8 mouse cellular contexts compared by ENCODE assay signal in the genomic region with DNA sequence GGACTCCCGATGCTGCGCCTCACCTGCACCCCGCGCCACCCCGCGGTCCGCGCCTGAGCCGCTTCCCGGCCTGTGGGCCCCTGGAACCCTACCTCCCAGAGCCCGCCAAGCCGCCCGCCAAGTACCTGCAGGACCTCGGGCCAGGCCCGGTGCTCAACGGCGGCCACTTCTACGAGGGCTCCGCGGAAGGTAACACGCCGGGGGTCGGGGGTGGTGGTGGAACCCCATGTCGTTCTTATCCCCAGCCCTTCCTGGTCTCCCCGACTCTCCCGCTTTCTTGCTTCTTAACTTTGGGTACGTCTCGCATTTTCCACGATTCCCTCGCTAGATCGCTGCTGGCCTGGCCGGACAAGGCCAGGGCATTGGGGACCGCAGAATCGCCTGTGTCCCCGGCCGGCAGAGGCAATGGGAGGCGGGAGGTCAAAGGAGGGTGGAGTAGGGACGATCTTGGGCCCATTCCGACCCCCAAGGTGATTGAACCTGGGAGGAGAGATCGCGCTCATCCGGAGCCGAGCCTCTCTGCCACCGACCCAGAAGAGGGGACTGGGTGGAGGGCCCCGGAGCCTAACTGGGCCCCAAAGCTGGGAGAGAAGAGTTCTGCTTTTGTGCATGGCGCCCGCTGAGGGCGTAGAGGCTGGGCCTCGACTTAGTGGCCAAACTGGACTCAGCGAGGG. TPM values are rescaled to one million over a fixed set of nuclear protein-coding genes. Genes with fewer than 3 reads are reported as not detected.
DNase-seq lines count a peak whose midpoint lies in the region; ATAC-seq lines count a peak whose summit lies in the region.

No protein-coding gene starts in this region.

- H3K9me3 ChIP-seq in hindbrain, embryonic 11.5 days (ENCODE audit: control insufficient read depth, low read length): no peaks in the 10 kb centered on the region
- H3K9me3 ChIP-seq in midbrain, embryonic 12.5 days: no peaks in the 10 kb centered on the region

- 1% methylated on average over 48 of the region's 50 CpGs for whole genome bisulfite sequencing in hindbrain, embryonic 11.5 days
- under 1% methylated on average over 50 of the region's 50 CpGs for WGBS in midbrain, embryonic 12.5 days

- peaks cover 74% of the 10 kb centered on the region for H3K27me3 ChIP-seq in hindbrain, embryonic 11.5 days (ENCODE audit: control insufficient read depth, insufficient read depth, low read length)
- H3K27me3 ChIP-seq in midbrain, embryonic 12.5 days: peaks cover 88% of the 10 kb centered on the region

- ATAC-seq in common myeloid progenitor, adult 5-6 weeks (replicated peaks; ENCODE audit: low read depth, poor library complexity, severe bottlenecking): peak; percentile 27
- peak; percentile 45 for ATAC-seq in hindbrain, embryonic 11.5 days (ENCODE audit: low FRiP score)
- peak; percentile 25 for ATAC-seq in midbrain, embryonic 12.5 days (ENCODE audit: low FRiP score, low read depth)

- H3K4me2 ChIP-seq in hindbrain, embryonic 11.5 days (replicated peaks; ENCODE audit: low read depth, low read length): peak overlapping the region; percentile 60
- peak overlapping the region; percentile 71 for H3K4me2 ChIP-seq in midbrain, embryonic 12.5 days (replicated peaks)

- no peaks in the 10 kb centered on the region for H3K36me3 ChIP-seq in hindbrain, embryonic 11.5 days (ENCODE audit: control insufficient read depth, insufficient read depth, low read length)
- H3K36me3 ChIP-seq in midbrain, embryonic 12.5 days: no peaks in the 10 kb centered on the region

- H3K27ac ChIP-seq in hindbrain, embryonic 11.5 days (ENCODE audit: low read depth, low read length): no peak overlapping the region
- H3K27ac ChIP-seq in midbrain, embryonic 12.5 days (replicated peaks): no peak overlapping the region

- peak overlapping the region; percentile 28; the same call in 1 of the 2 replicates for H3K9ac ChIP-seq in hindbrain, embryonic 11.5 days (ENCODE audit: low read depth, low read length)
- H3K9ac ChIP-seq in midbrain, embryonic 12.5 days (replicated peaks): peak overlapping the region; percentile 50

- peaks cover 7% of the 10 kb centered on the region for H3K4me1 ChIP-seq in hindbrain, embryonic 11.5 days (replicated peaks; ENCODE audit: control insufficient read depth, insufficient read depth, low read length)
- peaks cover 21% of the 10 kb centered on the region for H3K4me1 ChIP-seq in midbrain, embryonic 12.5 days

- peak; percentile 88 for DNase-seq in heart, adult 11 months
- no peak for DNase-seq in heart, adult 9 months (ENCODE audit: low spot score in 2 of 2)
- DNase-seq in hindbrain, embryonic 11.5 days (ENCODE audit: low spot score): peak; percentile 71
- DNase-seq in layer of hippocampus, postnatal 25 days (ENCODE audit: extremely low spot score in 1 of 2, low spot score in 1 of 2): no peak
- DNase-seq in T-cell, adult 2 months (ENCODE audit: low spot score): no peak
- DNase-seq in ovary, postnatal 14 days (ENCODE audit: low spot score): no peak

- peak overlapping the region; percentile 34 for H3K4me3 ChIP-seq in hindbrain, embryonic 11.5 days (ENCODE audit: low read depth, low read length)
- peak overlapping the region; percentile 46 for H3K4me3 ChIP-seq in midbrain, embryonic 12.5 days

RNA-seq across cellular contexts. Expression of a gene that starts 0.6 kb away (rescaled TPM):
- not detected in 2 replicates for total RNA-seq in common myeloid progenitor, adult 5-6 weeks (2017)
- polyA plus RNA-seq in hindbrain, embryonic 11.5 days (2014; fragmentation: Nextera tagmentation; extraction: Ambion mirVana): 0.73 and 1.5 TPM in 2 replicates
- polyA plus RNA-seq in midbrain, embryonic 12.5 days (2016; fragmentation: Nextera tagmentation; extraction: Ambion mirVana): 3.3 and 4.5 TPM in 2 replicates
- total RNA-seq in layer of hippocampus, postnatal 25 days (2021): under 1 TPM; 0.33 to 0.47 TPM

RNA-seq across cellular contexts. Expression of a gene that starts 35.7 kb away (rescaled TPM):
- not detected in 2 replicates for total RNA-seq in common myeloid progenitor, adult 5-6 weeks (2017)
- not detected in 2 replicates for polyA plus RNA-seq in hindbrain, embryonic 11.5 days (2014; fragmentation: Nextera tagmentation; extraction: Ambion mirVana)
- polyA plus RNA-seq in midbrain, embryonic 12.5 days (2016; fragmentation: Nextera tagmentation; extraction: Ambion mirVana): not detected in 2 replicates
- total RNA-seq in layer of hippocampus, postnatal 25 days (2021): not detected

RNA-seq across cellular contexts. Expression of a gene that starts 36.1 kb away (rescaled TPM):
- 17.2 and 21.6 TPM in 2 replicates for total RNA-seq in common myeloid progenitor, adult 5-6 weeks (2017)
- polyA plus RNA-seq in hindbrain, embryonic 11.5 days (2014; fragmentation: Nextera tagmentation; extraction: Ambion mirVana): 85.1 and 100 TPM in 2 replicates
- polyA plus RNA-seq in midbrain, embryonic 12.5 days (2016; fragmentation: Nextera tagmentation; extraction: Ambion mirVana): 123 and 127 TPM in 2 replicates
- total RNA-seq in layer of hippocampus, postnatal 25 days (2021): 10 to 100 TPM; 69.6 to 71.2 TPM

RNA-seq across cellular contexts. Expression of a gene that starts 40.5 kb away (rescaled TPM):
- total RNA-seq in common myeloid progenitor, adult 5-6 weeks (2017): not detected in 2 replicates
- polyA plus RNA-seq in hindbrain, embryonic 11.5 days (2014; fragmentation: Nextera tagmentation; extraction: Ambion mirVana): not detected in 2 replicates
- not detected in 2 replicates for polyA plus RNA-seq in midbrain, embryonic 12.5 days (2016; fragmentation: Nextera tagmentation; extraction: Ambion mirVana)
- total RNA-seq in layer of hippocampus, postnatal 25 days (2021): not detected

Comparison
In these comparisons a context has a peak if more than half of its experiments do, and no peak if none do; other contexts are left out.
1. DNase-seq: peak in heart, adult 11 months (single experiment) and hindbrain, embryonic 11.5 days (single experiment); none in heart, adult 9 months (0 of 2), layer of hippocampus, postnatal 25 days (0 of 2), T-cell, adult 2 months (single experiment) and ovary, postnatal 14 days (single experiment).
2. Peak in every context shown above with its lines, with median percentiles within 50 percentile points of each other: ATAC-seq.